Mouse (Mus musculus) WW6 (cell line): ENCODE measurements around the gene Gabrr3.

Experiments used
- DNase-seq: peaks from one replicate; pipeline ENCODE4 v3.0.0-alpha.2; 2013; ENCODE audit warnings: low read depth, low spot score

Gabrr3 gene

DNA sequence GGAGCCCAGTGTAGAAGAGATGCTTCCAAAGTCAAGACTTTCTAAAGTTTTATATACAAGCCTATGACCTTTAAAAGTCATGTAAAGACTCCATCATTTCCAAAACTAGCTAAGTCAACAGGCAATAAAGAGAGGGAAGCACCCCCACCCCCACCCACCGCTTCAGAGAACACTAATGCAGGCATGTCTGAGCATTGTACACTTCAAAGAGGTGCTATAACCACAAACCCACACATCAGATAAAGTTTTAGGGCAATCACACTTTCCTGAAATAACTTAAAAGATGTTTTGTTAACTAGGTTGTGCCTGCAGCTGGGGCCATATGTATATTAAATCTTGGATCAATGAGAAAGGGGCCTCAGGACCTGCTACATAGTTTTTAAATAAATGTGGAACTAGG is 62.7 kb downstream of the Gabrr3 start:
- DNase-seq, result no peak

DNA sequence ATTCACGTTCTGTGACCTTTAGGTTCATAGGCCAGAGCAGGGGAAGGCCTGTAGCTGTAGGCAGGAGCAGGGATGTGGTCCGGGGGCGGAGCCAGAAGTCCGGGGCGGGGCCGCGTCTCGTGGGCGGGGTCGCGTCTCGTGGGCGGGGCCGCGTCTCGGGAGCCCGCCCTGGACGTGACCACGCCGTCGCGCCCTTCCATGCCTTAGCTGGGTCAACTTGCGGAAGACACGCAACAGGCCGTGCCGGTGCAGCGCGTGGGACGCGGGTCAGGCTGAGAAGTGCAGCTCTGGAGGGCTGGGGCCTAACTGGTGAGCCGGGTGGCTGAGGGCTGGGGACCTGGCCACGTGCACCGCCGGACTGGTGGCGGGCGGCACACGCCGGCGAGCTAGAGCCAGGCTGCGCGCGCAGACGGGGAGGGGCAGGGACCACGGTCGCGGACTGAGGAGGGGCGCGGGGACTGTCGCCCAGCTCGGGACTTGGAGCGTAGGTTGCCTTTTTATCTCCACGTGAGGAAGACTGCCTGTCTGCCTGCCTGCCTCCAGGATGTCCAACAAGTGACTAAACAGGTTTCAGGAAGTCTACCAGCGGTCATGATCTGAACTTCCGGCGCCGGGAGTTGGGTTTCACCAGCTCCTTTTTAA is 64.6 kb downstream of the Gabrr3 start, which contains the start of gene Riox2:
Gene Riox2 (plus strand): TSS at position 139 of the 642 bp plus-strand sequence.
- DNase-seq, result peak; percentile 56

DNA sequence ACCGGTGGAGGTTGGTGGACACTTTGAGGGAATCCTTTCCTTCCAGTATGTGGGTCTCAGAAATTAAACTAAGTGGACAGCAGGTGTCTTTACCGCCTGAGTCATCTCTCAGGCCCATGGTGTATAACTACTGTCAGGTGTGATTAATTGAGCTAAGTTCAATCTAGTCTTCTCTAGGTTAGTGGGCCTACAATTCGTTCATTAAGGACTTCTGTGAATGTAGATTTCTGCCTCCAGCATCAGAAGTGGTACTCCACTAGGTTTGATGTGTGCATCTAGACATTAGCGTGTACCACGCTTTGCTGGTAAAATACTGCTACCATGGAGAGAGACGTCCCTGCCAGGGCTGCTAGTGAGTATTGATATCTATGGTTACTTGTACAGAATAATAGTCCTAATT is 65.4 kb downstream of the Gabrr3 start:
- no peak for DNase-seq

- DNase-seq, result peak; percentile 24
Measured at GRCm38 (mm10) chr16:59474788-59475187, 67.7 kb downstream of the Gabrr3 start.

DNA sequence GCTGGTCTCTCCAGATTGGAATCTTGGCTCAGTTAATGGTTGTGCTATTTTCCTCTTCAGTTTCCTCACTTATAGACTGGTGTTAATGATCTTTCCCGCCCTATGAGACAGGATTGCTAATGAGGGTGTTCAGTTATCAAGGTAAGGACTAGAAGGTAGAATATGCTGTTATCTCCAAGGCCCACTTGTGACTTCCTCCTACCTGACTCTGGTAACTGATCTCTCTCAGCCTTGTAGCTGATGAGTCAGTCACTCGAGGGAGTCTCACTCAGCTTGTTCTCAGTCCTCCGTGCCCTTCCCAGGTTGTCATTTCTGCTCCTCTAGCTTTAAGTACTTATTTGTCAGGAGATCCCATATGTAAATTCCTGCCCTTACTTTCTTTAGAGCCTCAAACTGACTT is 70.8 kb downstream of the Gabrr3 start:
- DNase-seq, result no peak

GRCm38 (mm10) chr16:59487239-59487638 is 80.1 kb downstream of the Gabrr3 start:
- no peak for DNase-seq

GRCm38 (mm10) chr16:59487975-59488548 is 80.9 kb downstream of the Gabrr3 start:
- DNase-seq, result no peak

DNA sequence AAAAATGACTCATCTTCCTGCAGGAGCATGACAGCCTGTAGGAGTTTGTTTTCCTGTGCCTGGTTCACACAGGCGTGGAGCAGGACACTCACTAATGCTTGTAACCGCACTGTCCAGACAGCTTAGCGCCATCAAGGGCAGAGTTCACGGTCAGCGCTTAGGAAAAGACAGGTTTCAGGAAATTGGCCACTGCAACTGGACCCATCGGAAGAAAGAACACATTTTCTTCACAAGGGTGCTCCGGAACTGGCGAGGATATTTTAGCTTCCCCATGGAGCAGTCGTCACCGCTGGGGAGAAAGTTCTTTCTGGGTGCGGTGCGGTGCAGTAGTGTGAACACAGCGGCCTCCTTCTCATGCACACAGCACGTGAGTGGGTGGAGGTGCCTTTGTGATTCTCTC is 86.1 kb downstream of the Gabrr3 start:
- DNase-seq, result no peak

GRCm38 (mm10) chr16:59497947-59498346 is 90.8 kb downstream of the Gabrr3 start:
- DNase-seq, result no peak

DNA sequence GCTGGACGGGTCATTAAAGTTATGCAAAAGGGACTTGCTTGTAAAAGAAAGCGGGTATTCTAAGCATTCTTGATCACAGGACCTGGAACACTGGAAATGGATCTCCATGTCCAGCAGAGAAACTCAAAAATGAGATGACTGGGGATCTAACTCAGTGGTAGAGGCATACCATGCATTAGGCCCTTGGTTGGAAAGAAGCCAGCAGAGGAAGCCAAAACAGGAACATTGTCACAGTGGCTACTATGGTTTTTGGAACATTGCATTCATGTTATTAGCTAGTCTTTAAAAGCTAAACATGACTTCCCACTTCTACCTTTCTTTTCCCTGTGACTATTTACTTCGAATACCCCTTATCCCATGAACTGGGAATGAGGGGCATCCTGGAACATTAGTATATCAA is 92.0 kb downstream of the Gabrr3 start:
- DNase-seq, result no peak

DNA sequence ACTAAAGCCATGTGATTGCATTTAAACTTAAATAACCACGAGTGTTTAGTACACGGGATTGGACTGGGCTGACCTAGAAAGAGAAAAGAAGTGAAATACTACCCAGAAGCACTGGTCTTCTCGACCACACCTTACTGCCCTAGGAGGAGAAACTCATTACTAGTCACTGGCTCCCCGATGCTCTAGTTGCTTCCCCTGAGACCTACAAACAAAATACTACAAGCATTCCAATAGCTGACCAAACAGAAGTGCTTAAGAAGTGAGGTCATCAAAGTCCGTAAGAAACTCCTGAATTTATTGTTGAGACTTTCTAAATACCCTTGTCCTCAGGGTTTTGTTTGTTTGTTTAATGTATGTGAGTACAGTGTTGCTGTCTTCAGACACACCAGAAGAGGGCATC is 102.7 kb downstream of the Gabrr3 start:
- no peak for DNase-seq
